Mouse (Mus musculus) stomach, postnatal 0 days (tissue): ENCODE measurements around the gene 6430571L13Rik. TPM values are rescaled to one million over a fixed set of nuclear protein-coding genes. Genes with fewer than 3 reads are reported as not detected.
A peak's percentile ranks its signal among the peaks of the same experiment; 100 is the strongest.

Experiments used
- ATAC-seq: fragments of 200-750 bp; cut with Nextera tagmentation; 2 replicates; pipeline ENCODE4 v1.8.0; 2017; ENCODE audit not compliant: low FRiP score, low TSS enrichment
- DNase-seq: peaks from one replicate; pipeline ENCODE4 v3.0.0-alpha.2; 2016; ENCODE audit warnings: low spot score
- H3K27ac ChIP-seq: fragments of 300-500 bp; sonication (generic); replicated peaks from 2 replicates; pipeline ENCODE4 v1.5.1; 2014; ENCODE audit warnings: mild to moderate bottlenecking, control low read depth
- H3K27me3 ChIP-seq: fragments of 300-500 bp; sonication (generic); 2 replicates; pipeline ENCODE4 v1.6.1; 2014; ENCODE audit warnings: low read length; ENCODE audit not compliant: control insufficient read depth, insufficient read depth
- H3K36me3 ChIP-seq: fragments of 300-500 bp; sonication (generic); 2 replicates; pipeline ENCODE4 v1.6.1; 2014; ENCODE audit warnings: low read length, mixed read lengths; ENCODE audit not compliant: control insufficient read depth, insufficient read depth
- H3K4me1 ChIP-seq: fragments of 300-500 bp; sonication (generic); replicated peaks from 2 replicates; pipeline ENCODE4 v1.6.1; 2014; ENCODE audit warnings: antibody characterized with exemption; ENCODE audit not compliant: control insufficient read depth, insufficient read depth
- H3K4me2 ChIP-seq: fragments of 300-500 bp; sonication (generic); replicated peaks from 2 replicates; pipeline ENCODE4 v1.6.1; 2014; ENCODE audit warnings: low read depth, mild to moderate bottlenecking, control low read depth, moderate library complexity
- H3K4me3 ChIP-seq: fragments of 300-500 bp; sonication (generic); 2 replicates; pipeline ENCODE4 v1.5.1; 2014; ENCODE audit warnings: low read depth, low read length, control low read depth
- H3K9ac ChIP-seq: fragments of 300-500 bp; sonication (generic); 2 replicates; pipeline ENCODE4 v1.6.1; 2014; ENCODE audit warnings: mild to moderate bottlenecking, low read length, control low read depth, mixed read lengths
- H3K9me3 ChIP-seq: fragments of 300-500 bp; sonication (generic); 2 replicates; pipeline ENCODE4 v1.6.1; 2016; ENCODE audit warnings: low read length; ENCODE audit not compliant: control insufficient read depth
- CTCF ChIP-seq: IDR thresholded peaks from 2 replicates; pipeline ENCODE4 v1.5.1; 2016; ENCODE audit warnings: antibody characterized with exemption, low read depth, mild to moderate bottlenecking, moderate library complexity
- EP300 ChIP-seq: optimal IDR thresholded peaks from 2 replicates; pipeline ENCODE3; 2016; ENCODE audit warnings: antibody characterized with exemption
- WGBS: fragments of 180-500 bp; shearing (Covaris S2); extraction: QIAGEN DNeasy Blood & Tissue Kit; methylation state at CpG from one replicate; pipeline ENCODE4 v1.1.7; 2014; 5-methylcytosine and 5-hydroxymethylcytosine counted together
- polyA plus RNA-seq: library from polyadenylated mRNA; unstranded; fragments of >200 nt; fragmentation: Nextera tagmentation; extraction: Ambion mirVana; gene quantifications from 2 replicates; pipeline ENCODE4 v1.2.1, GENCODE M21; 2015

6430571L13Rik gene
- polyA plus RNA-seq, 1 experiment from 2014 or later: 0.73 TPM

DNA sequence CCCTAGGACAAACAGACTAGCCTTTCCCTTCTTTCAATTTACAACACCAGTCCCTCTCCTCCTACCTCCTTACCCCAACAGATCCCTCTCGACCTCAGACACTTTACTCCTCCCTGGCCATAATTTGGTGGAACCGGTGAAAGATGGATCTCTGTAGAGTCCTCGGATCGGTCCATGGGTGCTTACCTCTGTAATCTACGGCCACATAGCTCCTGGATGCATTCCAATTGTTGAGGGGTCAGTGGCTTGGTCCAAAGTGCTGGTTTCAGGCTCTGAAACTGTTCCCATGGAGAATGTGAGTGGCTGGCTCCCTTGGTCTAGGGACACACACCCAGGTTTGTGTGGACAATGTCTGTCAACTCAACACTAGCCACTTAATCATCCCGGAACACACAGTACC lies 4.0 kb upstream of the 6430571L13Rik start:
- H3K36me3 ChIP-seq: no peaks in the 10 kb centered on the region

GRCm38 (mm10) chr9:107338172-107338883 lies 2.1 kb upstream of the 6430571L13Rik start, which contains the start of gene Hemk1:
TSS of gene Hemk1 (minus strand) at chr9:107338350.
- Histone ChIP-seq H3K27ac (peak within 1 kb of the TSS; percentile 69), H3K4me3 (peak within 1 kb of the TSS; percentile 59), H3K9ac (peak within 1 kb of the TSS; percentile 70), H3K4me1 (0 out of 2 replicates have a peak, but pooled peaks cover 2% of the 10 kb centered on the region), H3K36me3 (no peaks in the 10 kb centered on the region), H3K9me3 (no peaks in the 10 kb centered on the region), H3K4me2 (peak within 1 kb of the TSS; percentile 83), H3K27me3 (no peaks in the 10 kb centered on the region)
- 3% methylated on average over 30 of the region's 30 CpGs for WGBS
- TF ChIP-seq CTCF: peak; percentile 37; the same call in 1 of the 2 replicates
- peak; percentile 34 for TF ChIP-seq EP300
- peak; percentile 86 for ATAC-seq
- DNase-seq: peak; percentile 87

More for the DNA sequence above, 4.0 kb upstream of the 6430571L13Rik start:
- ATAC-seq (no peak), DNase-seq (no peak)
- Histone ChIP-seq H3K9ac (no peak overlapping the region), H3K27ac (no peak overlapping the region), H3K4me2 (no peak overlapping the region), H3K4me3 (no peak overlapping the region), H3K4me1 (0 out of 2 replicates have a peak, but pooled peaks cover 2% of the 10 kb centered on the region), H3K27me3 (no peaks in the 10 kb centered on the region), H3K9me3 (no peaks in the 10 kb centered on the region)
- WGBS: 81% methylated on average over 6 of the region's 6 CpGs
- no peak for TF ChIP-seq CTCF
- TF ChIP-seq EP300: no peak

DNA sequence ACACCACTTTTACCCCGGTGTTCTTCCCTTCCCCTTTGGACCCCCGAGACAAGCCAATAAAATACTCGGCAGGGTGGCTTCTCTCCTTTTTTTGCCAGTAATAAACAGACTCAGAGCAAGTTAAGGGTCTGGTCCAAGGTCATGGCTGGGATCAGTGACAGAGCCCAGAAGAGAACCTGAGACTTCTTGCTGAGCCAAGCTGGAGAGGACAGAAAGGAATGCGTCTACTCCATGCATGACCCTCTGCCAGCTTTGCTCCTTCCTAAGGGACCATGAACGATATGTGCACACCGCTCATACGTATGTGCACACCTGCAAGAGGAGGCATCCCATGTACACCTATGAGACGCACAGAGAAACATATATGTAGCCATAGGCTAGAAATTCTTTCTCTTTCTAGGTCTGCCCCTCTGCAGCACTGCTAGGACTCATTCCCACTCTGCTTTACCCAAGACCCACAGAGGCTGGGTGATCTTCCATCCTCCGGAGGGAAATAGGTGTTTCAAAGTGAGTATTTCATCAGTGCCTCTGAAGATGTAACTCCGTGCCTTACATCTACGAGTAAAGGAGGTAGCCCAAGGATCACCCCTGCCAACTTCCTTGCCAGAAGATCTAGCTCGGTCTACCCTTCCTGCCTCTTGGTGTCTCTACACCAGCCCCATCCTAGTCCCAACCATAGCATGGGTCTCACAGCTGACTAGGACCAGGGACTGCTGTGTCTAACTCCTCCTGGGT lies 676 bp downstream of the 6430571L13Rik start:
- no peak for TF ChIP-seq CTCF
- no peak for TF ChIP-seq EP300
- Histone ChIP-seq H3K27me3 (no peaks in the 10 kb centered on the region), H3K9ac (peak overlapping the region; percentile 63), H3K27ac (no peak overlapping the region), H3K4me2 (peak overlapping the region; percentile 97), H3K4me1 (0 out of 2 replicates have a peak, but pooled peaks cover 2% of the 10 kb centered on the region), H3K9me3 (no peaks in the 10 kb centered on the region), H3K4me3 (peak overlapping the region; percentile 60), H3K36me3 (no peaks in the 10 kb centered on the region)
- DNase-seq (no peak), ATAC-seq (no peak)
- 50% methylated on average over 12 of the region's 12 CpGs for WGBS

DNA sequence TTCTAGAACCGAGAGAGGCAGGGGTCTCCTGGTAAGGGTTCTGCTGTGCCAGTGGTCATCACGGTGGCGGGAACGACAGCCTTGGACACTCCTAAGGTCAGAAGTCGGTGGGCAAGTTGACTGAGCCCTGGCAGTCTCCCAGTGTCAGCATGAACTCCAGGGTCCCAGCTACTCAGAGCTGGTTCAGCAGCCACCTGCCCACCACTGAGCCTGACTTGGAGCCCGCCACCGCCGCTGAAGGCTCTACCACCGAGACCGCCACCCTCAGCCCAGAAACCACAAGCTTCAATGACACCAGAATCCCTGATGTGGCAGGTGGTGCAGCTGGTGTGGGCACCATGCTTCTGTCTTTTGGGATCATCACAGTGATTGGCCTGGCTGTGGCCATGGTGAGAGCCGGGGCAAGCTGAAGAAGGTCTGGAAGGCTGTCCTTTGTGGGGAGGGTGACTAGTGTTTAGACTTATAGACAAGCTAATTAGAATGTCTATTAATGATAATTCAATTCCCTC lies 1.9 kb downstream of the 6430571L13Rik start:
- DNase-seq: no peak
- no peaks in the 10 kb centered on the region for H3K36me3 ChIP-seq
- H3K9me3 ChIP-seq: no peaks in the 10 kb centered on the region
- H3K4me2 ChIP-seq: no peak overlapping the region
- no peak overlapping the region for H3K4me3 ChIP-seq
- no peak for ATAC-seq
- no peak overlapping the region for H3K9ac ChIP-seq
- no peaks in the 10 kb centered on the region for H3K27me3 ChIP-seq
- H3K27ac ChIP-seq: no peak overlapping the region
- H3K4me1 ChIP-seq: 0 out of 2 replicates have a peak, but pooled peaks cover 2% of the 10 kb centered on the region
- TF ChIP-seq CTCF (no peak), EP300 (no peak)
- WGBS: 90% methylated on average over 11 of the region's 11 CpGs

DNA sequence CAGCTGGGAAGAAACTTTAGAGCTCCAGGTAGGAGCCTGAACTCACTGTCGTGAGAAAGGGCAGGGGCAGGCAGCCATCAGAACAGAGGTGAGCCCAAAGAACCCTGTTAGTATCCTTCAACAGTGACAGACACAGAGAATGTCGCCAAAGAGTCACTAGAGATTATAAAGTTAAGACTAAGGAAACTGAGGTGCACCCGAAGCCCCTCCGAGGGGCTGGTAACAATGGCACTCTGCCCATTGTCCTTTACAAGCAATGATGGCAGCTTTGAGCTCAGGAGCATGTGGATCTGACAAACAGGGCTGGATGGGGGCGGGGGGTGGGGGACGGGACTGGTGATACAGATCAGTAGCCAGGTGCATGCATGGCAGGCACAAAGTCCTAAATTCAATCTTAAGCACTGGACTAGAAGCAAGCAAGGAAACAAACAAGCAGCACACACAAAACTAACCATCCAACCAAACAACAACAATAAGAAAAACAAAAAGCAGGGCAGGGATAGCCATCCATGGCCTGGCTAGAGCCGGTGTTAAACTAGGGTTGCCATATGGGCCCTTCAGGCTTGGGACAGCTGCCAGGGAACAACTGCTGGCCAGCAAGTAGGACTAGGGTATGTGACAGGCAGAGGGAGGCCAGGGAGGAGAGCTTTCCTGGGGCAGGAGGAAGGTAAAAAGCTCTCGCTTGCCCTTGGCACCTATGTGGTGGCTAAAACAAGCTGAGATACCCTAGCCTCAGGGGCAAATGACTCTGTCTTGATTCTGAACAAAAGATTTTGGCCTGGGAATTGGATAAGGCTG lies 2.9 kb downstream of the 6430571L13Rik start:
- Histone ChIP-seq H3K9me3 (no peaks in the 10 kb centered on the region), H3K4me2 (no peak overlapping the region), H3K9ac (no peak overlapping the region), H3K4me1 (0 out of 2 replicates have a peak, but pooled peaks cover 2% of the 10 kb centered on the region), H3K4me3 (no peak overlapping the region), H3K27ac (no peak overlapping the region), H3K36me3 (no peaks in the 10 kb centered on the region), H3K27me3 (no peaks in the 10 kb centered on the region)
- DNase-seq: no peak
- WGBS: 64% methylated on average over 8 of the region's 8 CpGs
- no peak for ATAC-seq
- no peak for TF ChIP-seq EP300
- TF ChIP-seq CTCF: no peak
